Mouse (Mus musculus) kidney, adult 2 months (tissue): ENCODE data around the gene Grin2b. TPM values are rescaled to one million over a fixed set of nuclear protein-coding genes. Genes with fewer than 3 reads are reported as not detected.
A peak's percentile ranks its signal among the peaks of the same experiment; 100 is the strongest.

Experiments
- DNase-seq: peaks from one replicate; pipeline ENCODE4 v3.0.0; 2021
- H3K27ac ChIP-seq: fragments of 200-500 bp; 2 replicates; pipeline ENCODE4 v1.5.1; 2012; ENCODE audit warnings: low read depth, low read length, control low read depth, inconsistent platforms; ENCODE audit not compliant: insufficient read depth
- H3K27me3 ChIP-seq: fragments of 200-500 bp; replicated peaks from 2 replicates; pipeline ENCODE4 v1.6.1; 2012; ENCODE audit warnings: mild to moderate bottlenecking, moderate library complexity, low read length, inconsistent platforms; ENCODE audit not compliant: control insufficient read depth, insufficient read depth
- H3K36me3 ChIP-seq: fragments of 200-500 bp; 2 replicates; pipeline ENCODE4 v1.6.1; 2012; ENCODE audit warnings: mild to moderate bottlenecking, moderate library complexity, low read length, inconsistent platforms; ENCODE audit not compliant: control insufficient read depth, insufficient read depth
- H3K4me1 ChIP-seq: fragments of 200-500 bp; 2 replicates; pipeline ENCODE4 v1.6.1; 2011; ENCODE audit warnings: low read length; ENCODE audit not compliant: control insufficient read depth, insufficient read depth
- H3K4me3 ChIP-seq: fragments of 200-500 bp; 2 replicates; pipeline ENCODE4 v1.5.1; 2011; ENCODE audit warnings: mild to moderate bottlenecking, low read depth, low read length, control low read depth; ENCODE audit not compliant: insufficient read depth
- CTCF ChIP-seq: fragments of 200-500 bp; conservative IDR thresholded peaks from 2 replicates; pipeline ENCODE4 v1.5.1; 2011; ENCODE audit warnings: low read depth, mild to moderate bottlenecking, control low read depth, low read length, moderate library complexity, mixed read lengths; ENCODE audit not compliant: insufficient read depth, insufficient read length
- POLR2A ChIP-seq: fragments of 200-500 bp; IDR thresholded peaks from one replicate; pipeline ENCODE4 v1.6.1; 2011; ENCODE audit warnings: low read depth, low read length, control low read depth
- WGBS: fragments of 180-500 bp; shearing (Covaris S2); methylation state at CpG from one replicate; pipeline ENCODE4 v1.1.7; 2018; 5-methylcytosine and 5-hydroxymethylcytosine counted together
- polyA plus RNA-seq: library from polyadenylated mRNA; depleted of rRNA; stranded (reverse); fragments of >200 nt; gene quantifications from 2 replicates; pipeline ENCODE4 v1.2.3, GENCODE M21; 2012

The Grin2b gene
- polyA plus RNA-seq, 1 experiment, result not detected

DNA sequence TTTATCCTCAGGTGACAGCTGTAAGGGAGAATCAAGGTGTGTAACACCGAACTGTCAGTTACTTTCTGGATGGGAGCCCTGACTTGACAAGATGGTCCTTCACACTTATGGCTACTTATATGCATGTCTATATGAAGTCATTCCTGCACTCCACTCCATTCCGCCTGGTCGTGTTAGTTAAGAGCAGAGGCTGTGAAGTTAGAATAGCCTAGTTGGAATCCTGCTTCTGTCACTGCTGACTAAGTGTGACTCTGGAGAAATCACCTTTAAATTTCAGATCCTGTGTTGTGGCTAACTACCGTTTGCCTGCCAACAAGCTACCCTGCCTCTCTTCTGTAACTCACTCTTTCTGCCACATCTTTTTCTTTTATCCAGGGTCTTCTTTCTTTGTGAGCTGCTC, 381.9 kb downstream of the Grin2b start:
- H3K27me3 ChIP-seq, result no peaks in the 10 kb centered on the region
- no peak for DNase-seq
- H3K36me3 ChIP-seq, result no peaks in the 10 kb centered on the region
- no peak overlapping the region for H3K27ac ChIP-seq
- no peaks in the 10 kb centered on the region for H3K4me1 ChIP-seq
- no peak overlapping the region for H3K4me3 ChIP-seq
- WGBS, result 93% methylated on average over 4 of the region's 4 CpGs
- TF ChIP-seq POLR2A (no peak), CTCF (no peak)

DNA sequence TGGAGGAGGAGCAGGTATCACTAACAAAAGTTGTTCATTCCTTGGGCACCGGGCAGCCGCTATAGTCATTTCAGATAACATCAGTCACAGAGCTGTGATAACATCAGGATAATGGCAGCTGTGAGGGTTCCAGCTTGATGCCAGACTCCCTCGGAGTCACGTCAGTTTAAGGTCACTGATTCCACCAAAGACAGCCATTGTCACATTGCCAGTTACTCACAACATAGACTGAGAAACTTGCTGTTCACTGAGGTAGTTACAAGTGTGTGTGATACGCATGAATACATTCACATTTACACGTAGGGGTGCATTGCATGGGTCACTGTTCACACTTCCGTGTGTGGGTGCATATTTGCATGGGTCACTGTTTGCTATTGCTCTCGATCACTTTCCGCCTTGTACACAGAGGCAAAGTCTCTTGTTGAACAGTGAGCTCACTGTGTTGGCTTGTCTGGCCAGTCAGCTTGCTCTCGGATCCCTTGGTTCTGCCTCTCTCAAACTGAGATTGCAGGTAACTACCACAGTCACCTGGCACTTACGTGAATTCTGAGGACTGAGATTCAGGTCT, 383.6 kb downstream of the Grin2b start:
- Histone ChIP-seq H3K4me3 (no peak overlapping the region), H3K27ac (no peak overlapping the region), H3K4me1 (no peaks in the 10 kb centered on the region), H3K36me3 (no peaks in the 10 kb centered on the region), H3K27me3 (no peaks in the 10 kb centered on the region)
- DNase-seq, result peak; percentile 32
- TF ChIP-seq POLR2A (no peak), CTCF (no peak)
- WGBS, result 52% methylated on average over 11 of the region's 11 CpGs

DNA sequence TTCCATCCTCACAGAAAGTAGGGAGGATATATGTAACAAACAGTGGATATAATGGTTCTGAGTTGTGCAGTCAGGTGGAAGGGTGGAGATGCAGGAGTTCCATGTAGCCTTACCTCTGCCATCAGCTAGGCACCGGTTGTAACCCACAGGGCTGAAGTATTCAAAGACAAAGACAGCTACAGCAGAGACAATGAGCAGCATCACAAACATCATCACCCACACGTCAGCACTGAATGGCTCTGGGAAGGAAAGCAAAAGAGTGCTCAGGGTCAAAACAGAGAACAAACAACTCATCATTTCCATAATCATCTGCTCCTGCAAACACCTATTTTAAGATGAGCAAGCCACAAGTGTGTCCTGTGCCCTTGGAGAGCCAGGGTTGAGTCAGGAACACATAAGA, 398.6 kb downstream of the Grin2b start:
- Histone ChIP-seq H3K4me3 (no peak overlapping the region), H3K36me3 (no peaks in the 10 kb centered on the region), H3K27me3 (no peaks in the 10 kb centered on the region), H3K4me1 (no peaks in the 10 kb centered on the region), H3K27ac (no peak overlapping the region)
- 96% methylated on average over 2 of the region's 2 CpGs for WGBS
- no peak for TF ChIP-seq POLR2A
- TF ChIP-seq CTCF, result no peak
- DNase-seq, result no peak

DNA sequence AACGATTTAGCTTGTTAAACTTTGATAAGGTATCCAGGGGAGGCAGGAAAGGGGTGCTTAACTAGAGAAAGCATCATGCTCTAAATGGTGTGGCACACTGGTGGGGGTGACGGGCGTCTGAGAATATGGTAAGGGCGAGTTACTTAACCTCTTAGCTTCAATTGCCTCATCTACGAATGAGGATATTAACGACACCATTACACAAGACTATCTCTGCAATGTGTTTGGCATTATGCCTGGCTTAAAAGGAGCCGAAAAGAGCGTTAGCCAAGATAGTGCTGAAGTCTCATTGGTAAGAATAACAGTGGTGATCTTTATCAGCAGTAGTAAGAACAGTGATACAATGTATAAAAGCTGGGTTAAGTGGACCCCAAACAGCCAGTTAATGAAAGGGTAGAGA, 405.7 kb downstream of the Grin2b start:
- H3K4me1 ChIP-seq, result no peaks in the 10 kb centered on the region
- H3K4me3 ChIP-seq, result no peak overlapping the region
- H3K27ac ChIP-seq, result no peak overlapping the region
- H3K36me3 ChIP-seq, result no peaks in the 10 kb centered on the region
- no peaks in the 10 kb centered on the region for H3K27me3 ChIP-seq
- WGBS, result 81% methylated on average over 8 of the region's 8 CpGs
- no peak for TF ChIP-seq POLR2A
- TF ChIP-seq CTCF, result no peak
- DNase-seq, result no peak

DNA sequence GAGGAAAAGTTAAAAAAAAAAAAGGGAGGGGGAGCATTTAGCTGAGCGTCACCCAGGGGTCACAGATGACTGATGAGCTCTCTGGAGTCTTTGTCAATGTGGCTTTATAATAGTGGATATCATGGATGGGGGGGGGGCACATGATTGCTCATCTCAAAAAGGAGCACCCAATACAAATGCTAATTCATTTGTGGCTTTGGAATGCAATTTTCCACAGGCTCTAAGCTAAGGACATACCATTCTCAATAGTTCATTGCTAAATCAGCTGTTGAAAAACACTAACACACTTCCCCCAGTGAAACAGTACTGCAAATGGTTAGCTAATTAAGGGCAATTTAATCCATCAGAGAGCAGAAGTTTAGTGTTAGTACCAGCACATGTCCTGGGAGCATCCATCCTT, 414.6 kb downstream of the Grin2b start:
- Histone ChIP-seq H3K27me3 (no peaks in the 10 kb centered on the region), H3K27ac (no peak overlapping the region), H3K36me3 (no peaks in the 10 kb centered on the region), H3K4me1 (no peaks in the 10 kb centered on the region), H3K4me3 (no peak overlapping the region)
- 54% methylated on average over 1 of the region's 1 CpGs for WGBS
- DNase-seq, result no peak
- TF ChIP-seq CTCF (no peak), POLR2A (no peak)

DNA sequence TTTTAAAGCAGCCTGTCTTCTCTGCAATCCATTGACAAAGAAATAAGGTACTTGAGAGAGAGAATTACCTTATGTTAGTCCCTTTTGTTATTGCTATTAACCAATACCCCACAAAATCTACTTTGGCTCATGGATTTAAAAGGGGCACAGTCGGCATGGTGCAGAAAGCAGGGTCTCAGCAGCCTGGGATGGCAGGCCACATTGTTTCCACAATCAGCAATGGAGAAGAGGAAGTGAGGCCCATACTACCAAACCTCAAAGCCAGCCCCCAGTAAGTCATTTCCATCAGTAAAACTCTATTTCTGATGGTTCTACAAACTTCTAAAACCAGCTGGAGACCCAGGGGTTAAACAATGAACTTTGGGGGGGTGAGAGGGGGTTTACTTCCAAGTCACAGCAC, 417.2 kb downstream of the Grin2b start:
- DNase-seq, result no peak
- Histone ChIP-seq H3K27ac (no peak overlapping the region), H3K36me3 (no peaks in the 10 kb centered on the region), H3K4me1 (no peaks in the 10 kb centered on the region), H3K4me3 (no peak overlapping the region), H3K27me3 (no peaks in the 10 kb centered on the region)
- WGBS, result 69% methylated on average over 1 of the region's 1 CpGs
- TF ChIP-seq POLR2A (no peak), CTCF (no peak)

DNA sequence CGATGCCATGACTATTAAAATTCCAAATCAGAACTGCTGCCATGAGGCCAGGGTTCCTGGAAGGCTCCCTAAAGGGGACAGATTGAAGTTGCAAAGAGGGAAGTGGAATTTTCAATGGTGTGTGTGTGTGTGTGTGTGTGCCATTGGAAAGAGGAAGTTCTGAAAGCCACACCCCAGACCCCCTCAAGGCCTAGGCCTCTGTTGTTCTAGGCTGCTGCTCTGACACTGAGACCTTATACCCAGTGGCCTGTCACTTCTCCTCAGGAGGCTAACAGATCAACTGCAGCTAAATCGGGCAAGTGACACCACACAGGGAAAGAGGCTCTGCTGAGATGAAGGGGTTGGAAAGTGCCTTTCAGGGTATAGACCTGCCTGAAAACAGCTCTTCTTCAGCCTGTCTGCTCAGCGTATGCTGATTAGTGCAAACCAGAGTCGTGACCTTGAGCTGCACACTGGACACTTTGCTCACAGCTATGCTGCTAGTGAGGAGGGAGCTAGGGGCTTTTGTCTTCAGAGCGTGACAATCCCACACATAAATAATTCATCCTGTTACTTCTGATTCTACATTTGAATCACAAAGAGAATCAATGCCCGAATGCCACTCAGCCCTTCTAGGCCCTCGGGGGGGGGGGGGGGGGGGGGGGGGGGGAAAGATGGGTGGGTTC, 424.8 kb downstream of the Grin2b start:
- no peak for DNase-seq
- Histone ChIP-seq H3K27me3 (no peaks in the 10 kb centered on the region), H3K36me3 (no peaks in the 10 kb centered on the region), H3K4me1 (peaks cover 2% of the 10 kb centered on the region; the same call in 1 of the 2 replicates), H3K4me3 (no peak overlapping the region), H3K27ac (no peak overlapping the region)
- TF ChIP-seq POLR2A, result no peak
- TF ChIP-seq CTCF, result no peak
- 67% methylated on average over 7 of the region's 7 CpGs for WGBS
